Mouse (Mus musculus) heart, embryonic 14.5 days (tissue): ENCODE measurements around the gene Gm45837. TPM values are rescaled to one million over a fixed set of nuclear protein-coding genes. Genes with fewer than 3 reads are reported as not detected.

Experiments
- ATAC-seq: fragments of 200-750 bp; cut with Nextera tagmentation; 2 replicates; pipeline ENCODE4 v1.8.0; 2017; ENCODE audit warnings: low read depth, moderate TSS enrichment; ENCODE audit not compliant: insufficient number of reproducible peaks, insufficient read depth, low FRiP score
- H3K27ac ChIP-seq, 2 experiments: fragments of 200-500 bp in 1 of 2; fragments of 300-500 bp in 1 of 2; sonication (generic) in 1 of 2; replicated peaks in 1 of 2; 2 replicates each; pipeline ENCODE4 v1.5.1; 2012 to 2014; ENCODE audit warnings: low read depth in 2 of 2, low read length in 2 of 2, control low read depth in 1 of 2, mild to moderate bottlenecking in 1 of 2, mixed read lengths in 1 of 2; ENCODE audit not compliant: control insufficient read depth in 1 of 2, insufficient read depth in 1 of 2
- H3K27me3 ChIP-seq: fragments of 300-500 bp; sonication (generic); 2 replicates; pipeline ENCODE4 v1.6.1; 2014; ENCODE audit warnings: mild to moderate bottlenecking, low read length, control low read depth; ENCODE audit not compliant: control insufficient read depth, insufficient read depth
- H3K36me3 ChIP-seq: fragments of 300-500 bp; sonication (generic); 2 replicates; pipeline ENCODE4 v1.6.1; 2014; ENCODE audit warnings: mild to moderate bottlenecking, control low read depth, low read length, mixed read lengths; ENCODE audit not compliant: control insufficient read depth, insufficient read depth
- H3K4me1 ChIP-seq, 2 experiments: fragments of 200-500 bp in 1 of 2; fragments of 300-500 bp in 1 of 2; sonication (generic) in 1 of 2; 2 replicates each; pipeline ENCODE4 v1.6.1; 2012 to 2014; ENCODE audit warnings: low read length in 2 of 2, control low read depth in 1 of 2, mixed read lengths in 1 of 2; ENCODE audit not compliant: control insufficient read depth in 2 of 2, insufficient read depth in 2 of 2
- H3K4me2 ChIP-seq: fragments of 300-500 bp; sonication (generic); 2 replicates; pipeline ENCODE4 v1.6.1; 2014; ENCODE audit warnings: mild to moderate bottlenecking, low read length
- H3K4me3 ChIP-seq, 2 experiments: fragments of 200-500 bp in 1 of 2; fragments of 300-500 bp in 1 of 2; sonication (generic) in 1 of 2; 2 replicates each; pipeline ENCODE4 v1.5.1; 2012 to 2014; ENCODE audit warnings: low read length in 2 of 2, mild to moderate bottlenecking in 2 of 2, control low read depth in 1 of 2, low read depth in 1 of 2, moderate library complexity in 1 of 2; ENCODE audit not compliant: control insufficient read depth in 1 of 2, insufficient read depth in 1 of 2
- H3K9ac ChIP-seq: fragments of 300-500 bp; sonication (generic); 2 replicates; pipeline ENCODE4 v1.6.1; 2014; ENCODE audit warnings: mild to moderate bottlenecking, low read length
- H3K9me3 ChIP-seq: fragments of 300-500 bp; sonication (generic); 2 replicates; pipeline ENCODE4 v1.6.1; 2016; ENCODE audit warnings: low read length, control low read depth; ENCODE audit not compliant: control insufficient read depth
- WGBS: fragments of 180-500 bp; shearing (Covaris S2); extraction: QIAGEN DNeasy Blood & Tissue Kit; methylation state at CpG from one replicate; pipeline ENCODE4 v1.1.7; 2014; 5-methylcytosine and 5-hydroxymethylcytosine counted together
- polyA plus RNA-seq: library from polyadenylated mRNA; unstranded; fragments of >200 nt; fragmentation: Nextera tagmentation; extraction: Ambion mirVana; gene quantifications from 2 replicates; pipeline ENCODE4 v1.2.1, GENCODE M21; 2014

Gene Gm45837
- polyA plus RNA-seq, 1 experiment from 2014 or later: not detected

DNA sequence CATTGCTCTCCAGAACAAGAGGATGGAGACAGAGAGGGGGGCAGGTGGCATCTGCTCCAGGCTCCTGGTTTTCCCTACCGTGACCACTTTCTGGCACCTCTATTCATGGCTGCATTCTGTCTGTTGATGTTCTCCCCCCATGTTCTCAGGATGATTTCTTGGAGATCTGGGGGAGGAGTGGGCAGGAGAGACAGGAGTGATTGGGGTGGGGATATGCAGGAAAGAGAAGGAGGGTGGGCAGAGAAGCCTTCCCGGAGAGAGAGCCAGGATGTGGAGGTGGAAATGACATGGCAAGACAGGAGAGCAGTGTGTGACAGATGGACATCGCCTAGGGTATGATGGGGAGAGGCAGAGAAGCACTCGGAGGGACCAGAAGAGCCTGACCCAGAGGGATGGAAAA is 65.8 kb downstream of the Gm45837 start:
- Histone ChIP-seq H3K4me1 (peaks cover 20 to 22% of the 10 kb centered on the region in 2 experiments), H3K9ac (no peak overlapping the region), H3K4me2 (no peak overlapping the region), H3K9me3 (no peaks in the 10 kb centered on the region), H3K36me3 (no peaks in the 10 kb centered on the region), H3K27ac (no peak overlapping the region), H3K27me3 (no peaks in the 10 kb centered on the region), H3K4me3 (no peak overlapping the region)
- 61% methylated on average over 4 of the region's 4 CpGs for WGBS
- no peak for ATAC-seq

DNA sequence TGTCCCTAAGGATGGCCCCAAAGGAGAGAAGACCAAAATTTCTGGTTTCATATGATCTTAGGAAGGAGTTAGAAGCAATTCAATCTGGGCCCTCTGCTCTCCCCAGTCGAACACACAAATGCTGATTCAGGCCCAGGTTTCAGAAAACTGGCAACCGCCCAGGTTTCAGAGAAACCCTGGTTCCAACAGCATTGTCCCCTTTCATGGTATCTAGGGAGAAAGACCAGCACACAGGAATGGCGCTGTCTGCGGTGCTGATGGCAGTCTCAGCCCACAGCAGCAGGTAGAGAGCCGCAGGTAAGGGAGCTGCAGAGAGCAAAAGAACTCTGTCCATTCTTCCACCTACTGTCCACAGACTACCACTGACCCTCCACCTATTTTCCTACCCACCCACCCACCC is 66.5 kb downstream of the Gm45837 start:
- Histone ChIP-seq H3K4me2 (no peak overlapping the region), H3K27ac (no peak overlapping the region), H3K27me3 (no peaks in the 10 kb centered on the region), H3K4me1 (peaks cover 17 to 18% of the 10 kb centered on the region in 2 experiments), H3K9me3 (no peaks in the 10 kb centered on the region), H3K4me3 (no peak overlapping the region), H3K9ac (no peak overlapping the region), H3K36me3 (no peaks in the 10 kb centered on the region)
- WGBS: 33% methylated on average over 5 of the region's 5 CpGs
- no peak for ATAC-seq

DNA sequence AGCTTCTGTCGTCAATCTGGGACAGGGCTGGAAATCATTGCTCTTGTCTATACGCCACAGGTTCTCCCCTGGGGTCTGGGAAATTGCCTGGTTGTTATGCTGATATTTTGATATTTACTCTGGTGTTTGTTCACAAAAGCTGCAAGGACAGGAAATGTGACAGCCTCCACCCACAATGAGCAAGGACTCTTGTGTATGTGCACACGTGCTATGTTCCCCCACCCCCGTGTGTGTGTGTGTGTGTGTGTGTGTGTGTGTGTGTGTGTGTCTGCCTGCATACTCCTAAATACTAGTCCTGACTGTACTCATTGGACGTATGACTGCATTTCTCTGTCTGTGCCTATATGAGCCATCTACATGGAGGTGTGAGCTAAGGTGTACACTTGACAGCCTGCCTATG is 67.4 kb downstream of the Gm45837 start:
- no peak overlapping the region for H3K4me3 ChIP-seq
- WGBS: 69% methylated on average over 5 of the region's 5 CpGs

DNA sequence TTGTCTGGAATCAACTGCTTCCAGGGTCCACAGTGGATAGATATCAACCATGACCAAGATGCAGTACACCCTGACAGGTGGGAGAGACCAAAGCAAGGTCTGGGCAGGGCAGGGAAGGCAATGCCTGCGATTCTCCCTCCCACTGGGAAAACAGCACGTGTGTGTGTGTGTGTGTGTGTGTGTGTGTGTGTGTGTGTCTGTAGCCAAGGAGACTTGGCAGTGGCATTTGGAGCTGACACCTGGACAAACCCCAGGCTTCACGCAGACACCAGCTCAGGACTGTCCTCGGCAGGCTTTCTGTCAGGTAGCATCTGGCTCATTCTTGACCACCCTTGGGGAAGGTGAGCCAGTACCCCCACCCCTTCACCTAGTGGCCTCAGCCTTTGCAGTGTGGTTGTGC is 69.2 kb downstream of the Gm45837 start:
- WGBS: 65% methylated on average over 4 of the region's 4 CpGs

More for the DNA sequence above, 67.4 kb downstream of the Gm45837 start:
- Histone ChIP-seq H3K36me3 (no peaks in the 10 kb centered on the region), H3K9me3 (no peaks in the 10 kb centered on the region), H3K9ac (no peak overlapping the region), H3K4me1 (peaks cover 12 to 15% of the 10 kb centered on the region in 2 experiments), H3K27me3 (no peaks in the 10 kb centered on the region), H3K4me2 (no peak overlapping the region), H3K27ac (no peak overlapping the region)
- no peak for ATAC-seq

DNA sequence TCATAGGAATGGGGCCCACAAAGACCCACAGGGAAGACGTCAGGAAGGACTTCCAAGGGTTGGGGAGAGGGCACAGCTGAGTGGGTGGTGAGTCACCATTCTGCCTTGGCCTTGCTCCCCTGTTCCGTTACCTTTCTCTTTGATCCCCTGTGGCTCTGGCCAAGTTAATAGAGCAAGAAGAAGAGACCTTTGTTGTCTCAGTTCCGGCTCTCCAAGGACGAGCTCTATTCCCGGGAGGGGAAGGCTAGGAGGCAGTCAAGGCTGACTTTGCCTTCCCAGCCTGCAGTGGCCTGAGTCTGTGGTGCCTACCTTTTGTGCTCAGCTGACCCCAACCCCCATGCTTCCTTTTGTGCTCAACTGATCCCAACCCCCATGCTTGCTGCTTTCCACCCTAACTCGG is 70.0 kb downstream of the Gm45837 start:
- Histone ChIP-seq H3K9me3 (no peaks in the 10 kb centered on the region), H3K4me2 (no peak overlapping the region), H3K27ac (no peak overlapping the region), H3K27me3 (no peaks in the 10 kb centered on the region), H3K4me3 (no peak overlapping the region), H3K9ac (no peak overlapping the region), H3K36me3 (no peaks in the 10 kb centered on the region), H3K4me1 (peaks cover 6 to 7% of the 10 kb centered on the region in 2 experiments; a peak in 3 of 4 replicates)
- WGBS: 71% methylated on average over 6 of the region's 6 CpGs
- no peak for ATAC-seq

More for the DNA sequence above, 69.2 kb downstream of the Gm45837 start:
- ATAC-seq: no peak
- Histone ChIP-seq H3K4me3 (no peak overlapping the region), H3K4me1 (peaks cover 6 to 7% of the 10 kb centered on the region in 2 experiments; a peak in 3 of 4 replicates), H3K9me3 (no peaks in the 10 kb centered on the region), H3K36me3 (no peaks in the 10 kb centered on the region), H3K27ac (no peak overlapping the region), H3K4me2 (no peak overlapping the region), H3K9ac (no peak overlapping the region), H3K27me3 (no peaks in the 10 kb centered on the region)

DNA sequence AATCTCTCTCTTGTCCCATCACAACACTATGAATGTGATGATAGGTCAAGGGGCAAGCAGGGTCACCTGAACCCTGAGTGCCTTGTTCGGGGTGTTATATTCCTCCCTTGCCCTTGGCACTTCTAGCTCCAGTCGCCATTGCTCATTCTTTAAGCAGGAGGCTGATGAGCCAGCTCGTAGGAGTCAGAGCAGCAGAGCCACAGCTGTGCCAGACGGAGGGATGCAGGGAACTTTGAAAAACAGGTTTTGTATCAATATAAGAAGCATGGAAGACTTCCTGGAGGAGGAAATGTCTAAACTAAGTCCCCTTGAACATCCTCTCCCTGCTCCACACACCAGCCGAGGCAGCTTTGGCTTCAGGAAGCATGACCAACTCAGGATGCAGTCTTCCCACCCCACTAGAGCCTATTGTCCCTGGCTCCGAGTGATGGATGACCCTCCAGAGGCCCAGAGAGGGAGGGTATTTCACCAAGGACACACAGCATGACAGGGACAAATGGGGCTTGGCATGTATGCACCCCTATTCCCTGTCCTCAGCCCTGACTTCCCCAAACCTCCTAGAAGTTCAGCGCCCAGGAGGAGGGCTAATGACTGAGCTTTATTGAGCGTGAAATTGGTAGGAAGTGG is 71.3 kb downstream of the Gm45837 start:
- Histone ChIP-seq H3K4me3 (no peak overlapping the region), H3K27ac (no peak overlapping the region), H3K4me2 (no peak overlapping the region), H3K4me1 (peaks cover 6 to 7% of the 10 kb centered on the region in 2 experiments; a peak in 3 of 4 replicates), H3K9me3 (no peaks in the 10 kb centered on the region), H3K36me3 (no peaks in the 10 kb centered on the region), H3K27me3 (no peaks in the 10 kb centered on the region), H3K9ac (no peak overlapping the region)
- 63% methylated on average over 8 of the region's 8 CpGs for WGBS
- no peak for ATAC-seq

DNA sequence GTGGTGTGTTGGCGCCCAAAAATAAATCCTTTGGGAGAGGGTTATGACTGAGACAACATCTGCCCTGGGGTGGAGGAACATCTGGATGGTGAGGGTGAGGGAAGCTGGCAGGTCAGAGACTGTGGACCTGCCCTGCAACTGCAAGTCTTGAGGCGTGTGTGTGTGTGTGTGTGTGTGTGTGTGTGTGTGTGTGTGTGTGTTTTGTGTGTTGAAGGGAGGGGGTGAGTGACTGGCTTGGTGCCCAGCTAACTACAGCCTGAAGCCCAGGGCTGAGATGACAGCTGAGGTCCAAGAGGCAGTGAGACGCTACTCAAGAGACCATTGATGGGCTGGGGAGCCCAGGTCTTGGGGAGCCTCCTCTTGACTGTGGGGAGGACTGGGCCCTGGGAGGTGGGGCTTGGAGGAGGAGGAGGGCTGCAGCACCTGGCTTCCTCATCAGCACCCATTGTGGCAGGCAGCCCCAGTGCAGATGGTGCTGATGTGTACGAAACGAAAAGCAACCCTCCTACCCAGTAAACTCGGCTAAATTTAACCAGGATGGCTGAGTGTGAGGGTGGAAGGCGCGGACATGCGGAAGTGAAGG is 71.9 kb downstream of the Gm45837 start:
- no peak overlapping the region for H3K27ac ChIP-seq
- peak overlapping the region; percentile 30; the same call in 1 of the 2 replicates for H3K4me2 ChIP-seq
- H3K9ac ChIP-seq: no peak overlapping the region
- H3K27me3 ChIP-seq: no peaks in the 10 kb centered on the region
- H3K4me1 ChIP-seq: peaks cover 6 to 7% of the 10 kb centered on the region in 2 experiments; a peak in 3 of 4 replicates
- no peak for ATAC-seq
- 43% methylated on average over 9 of the region's 9 CpGs for WGBS
- H3K4me3 ChIP-seq: no peak overlapping the region
- H3K36me3 ChIP-seq: no peaks in the 10 kb centered on the region
- no peaks in the 10 kb centered on the region for H3K9me3 ChIP-seq
